Mouse (Mus musculus) adrenal gland, postnatal 14 days (tissue): Measurements from ENCODE around the gene Dlx3. TPM values are rescaled to one million over a fixed set of nuclear protein-coding genes. Genes with fewer than 3 reads are reported as not detected.

Experiments
- DNase-seq: peaks from one replicate; pipeline ENCODE4 v3.0.0; 2021; ENCODE audit warnings: mixed read lengths
- total RNA-seq: library from RNA; stranded (reverse); gene quantifications from 2 replicates; pipeline ENCODE4 v1.2.3, GENCODE M21; 2021

Gene Dlx3
- total RNA-seq, 1 experiment from 2014 or later, result not detected

- DNase-seq, result no peak
Observed at GRCm38 (mm10) chr11:95157356-95157755, 37.4 kb downstream of the Dlx3 start.

DNA sequence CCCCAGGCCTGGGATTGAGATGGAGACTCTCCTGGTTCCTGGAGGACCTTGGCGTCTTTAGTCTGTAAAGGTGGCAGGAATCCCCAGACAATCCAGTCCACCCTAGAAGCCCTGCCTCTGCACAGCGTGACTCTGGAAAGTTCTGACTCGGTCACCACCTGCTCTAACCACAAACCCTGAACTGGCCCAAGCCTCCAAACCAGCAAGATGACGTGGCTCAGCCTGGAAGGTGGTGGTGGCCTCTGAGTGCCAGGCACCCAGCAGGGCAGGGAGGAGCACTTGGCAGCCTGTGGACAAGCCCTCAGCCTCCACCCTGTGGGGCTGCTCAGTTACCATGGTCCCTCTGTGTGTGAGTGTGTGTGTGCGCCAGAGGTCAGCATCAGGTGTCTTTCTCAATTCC, 38.0 kb downstream of the Dlx3 start:
- DNase-seq, result no peak

DNA sequence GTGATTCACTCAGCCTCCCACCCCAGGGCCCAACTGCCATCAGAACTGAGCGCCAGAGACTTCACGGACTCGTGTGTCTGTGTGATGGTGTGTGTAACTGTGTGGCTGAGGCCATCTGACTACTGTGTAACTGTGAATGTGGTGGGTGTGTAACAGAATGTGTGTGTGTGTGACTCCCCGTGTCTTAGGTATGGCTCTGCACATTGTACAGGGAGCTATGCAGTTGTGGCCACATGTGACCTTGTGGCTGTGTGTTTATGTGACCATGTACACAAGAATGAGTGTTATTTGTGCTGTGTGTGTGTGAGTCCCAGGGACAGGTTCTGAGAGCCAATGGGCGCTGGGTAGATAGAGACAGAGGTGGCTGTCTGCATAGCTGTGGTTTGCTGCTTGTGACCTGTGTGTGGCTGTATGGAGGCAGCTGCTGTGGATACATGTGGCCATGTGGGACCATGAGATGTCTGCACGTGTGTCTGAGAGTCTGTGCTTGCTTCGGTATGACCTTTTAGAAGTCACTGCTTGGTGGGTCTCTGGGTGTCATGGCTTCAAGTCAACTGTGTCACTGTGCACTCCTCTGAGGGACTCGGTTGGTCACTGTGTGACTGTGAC, 39.9 kb downstream of the Dlx3 start:
- no peak for DNase-seq

DNA sequence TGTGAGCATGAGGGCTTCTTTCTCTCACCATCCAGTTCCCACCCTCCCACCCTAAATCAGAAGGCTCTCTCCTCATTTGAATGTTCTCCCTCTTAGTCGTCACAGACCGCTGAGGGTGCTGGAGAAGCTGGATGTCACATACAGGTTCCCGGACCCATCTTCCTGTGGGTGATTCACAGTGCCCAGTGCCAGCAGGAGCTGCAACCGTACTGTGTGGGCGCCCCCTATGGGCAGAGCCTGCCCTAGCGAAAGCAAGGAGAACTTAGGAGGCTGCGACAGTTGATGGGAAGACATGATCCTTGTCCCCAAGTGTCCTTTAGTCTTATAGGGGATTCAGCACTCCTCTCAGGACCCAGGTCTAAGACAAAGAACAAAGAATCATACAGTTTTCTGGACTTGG, 40.8 kb downstream of the Dlx3 start:
- peak; percentile 64 for DNase-seq

DNA sequence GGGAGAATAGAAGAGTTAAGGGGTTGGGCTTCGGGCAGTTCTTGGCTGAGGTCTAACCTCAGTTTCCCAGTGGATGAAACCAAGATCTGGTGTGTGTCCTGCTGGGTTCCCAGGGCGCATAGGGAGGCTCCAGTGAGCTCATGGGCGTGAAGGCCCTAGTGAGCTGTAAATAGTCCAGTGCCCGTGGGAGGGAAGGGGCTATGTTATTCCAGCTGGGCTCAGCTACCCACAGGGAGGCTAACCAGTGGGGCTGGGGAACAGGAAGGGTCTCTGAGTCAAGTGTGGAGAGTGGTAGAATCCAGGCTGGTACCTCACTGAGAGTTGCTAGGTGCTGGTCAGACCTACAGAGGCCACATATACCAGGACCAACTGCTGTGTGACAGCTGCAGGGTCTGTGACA, 41.8 kb downstream of the Dlx3 start:
- DNase-seq, result no peak

- peak; percentile 47 for DNase-seq
Observed at GRCm38 (mm10) chr11:95165857-95166256, 45.9 kb downstream of the Dlx3 start.

Other genes with a start within 250 kb of the Dlx3 start
- gene Col1a1, start 183.9 kb upstream of the Dlx3 start, total RNA-seq, result 358 and 494 TPM in 2 replicates
- gene Hils1, start 152.5 kb upstream of the Dlx3 start, total RNA-seq, result not detected in 2 replicates
- 0.26 TPM in 1 of 2 replicates, not detected in the other for gene Sgca, start 143.8 kb upstream of the Dlx3 start, total RNA-seq
- gene Ppp1r9b, start 129.1 kb upstream of the Dlx3 start, total RNA-seq, result 101 and 109 TPM in 2 replicates
- 5.4 and 7.3 TPM in 2 replicates for gene Samd14, start 110.2 kb upstream of the Dlx3 start, total RNA-seq
- gene Pdk2, start 78.8 kb upstream of the Dlx3 start, total RNA-seq, result 147 and 156 TPM in 2 replicates
- gene Itga3, start 43.3 kb upstream of the Dlx3 start, total RNA-seq, result 33.9 and 36.1 TPM in 2 replicates
- gene Dlx4, start 26.1 kb downstream of the Dlx3 start, total RNA-seq, result not detected in 2 replicates
- gene Tac4, start 141.4 kb downstream of the Dlx3 start, total RNA-seq, result not detected in 2 replicates
- gene Kat7, start 190.1 kb downstream of the Dlx3 start, total RNA-seq, result 48.5 and 50.7 TPM in 2 replicates
- gene Fam117a, start 216.9 kb downstream of the Dlx3 start, total RNA-seq, result 20.2 and 21.4 TPM in 2 replicates